ENCODE assay signal across 13 mouse cellular contexts in the genomic region with DNA sequence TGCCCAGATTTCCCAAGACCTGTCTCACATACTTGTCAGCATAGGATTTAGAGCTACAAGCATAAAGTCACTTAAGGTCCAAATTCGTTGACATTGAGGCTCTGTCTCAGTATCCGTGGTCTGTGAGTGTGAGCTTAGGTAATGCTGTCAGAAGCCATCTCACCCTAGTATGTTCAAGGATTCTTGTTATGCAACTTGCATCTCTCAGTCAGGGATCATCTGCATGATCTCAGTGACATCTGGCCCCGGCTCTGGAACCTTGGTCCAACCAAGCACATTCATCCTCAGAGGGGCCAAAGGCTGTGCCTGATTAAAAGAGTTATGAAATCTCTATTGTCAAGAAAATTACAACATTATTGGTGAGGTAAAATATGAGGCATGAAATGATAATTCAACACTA. TPM values are rescaled to one million over a fixed set of nuclear protein-coding genes. Genes with fewer than 3 reads are reported as not detected.
DNase-seq lines count a peak whose midpoint lies in the region; ATAC-seq and TF ChIP-seq lines count a peak whose summit lies in the region.
"Had no signal": no experiment of that assay in that cellular context is flagged by ENCODE, and none has a peak within 500 bp of the region (broad histone marks: within the 10 kb centered on the region; RNA-seq: fewer than 3 reads in every experiment).

No protein-coding gene starts in this region.

- no peaks in the 10 kb centered on the region for H3K27me3 ChIP-seq in kidney, postnatal 0 days (ENCODE audit: insufficient read depth, low read length)
- H3K27me3 ChIP-seq: liver, embryonic 12.5 days; midbrain, embryonic 12.5 days; stomach, embryonic 15.5 days had no signal

- no peaks in the 10 kb centered on the region for H3K9me3 ChIP-seq in kidney, postnatal 0 days (replicated peaks; ENCODE audit: low read length)
- H3K9me3 ChIP-seq: liver, embryonic 12.5 days; midbrain, embryonic 12.5 days; stomach, embryonic 15.5 days had no signal

- whole genome bisulfite sequencing in kidney, postnatal 0 days: 74% methylated on average over 3 of the region's 3 CpGs

- H3K36me3 ChIP-seq in kidney, postnatal 0 days (ENCODE audit: insufficient read depth, low read length): no peaks in the 10 kb centered on the region
- H3K36me3 ChIP-seq: liver, embryonic 12.5 days; midbrain, embryonic 12.5 days; stomach, embryonic 15.5 days had no signal

- H3K4me2 ChIP-seq in kidney, postnatal 0 days (ENCODE audit: low read length): peak overlapping the region; percentile 84; the same call in 1 of the 2 replicates

- peak; percentile 16 for DNase-seq in cerebellum, adult 9-11 months
- DNase-seq in cerebellum, postnatal 4 days (ENCODE audit: low spot score in 2 of 2): no peak
- DNase-seq in layer of hippocampus, adult 2 months (ENCODE audit: low spot score in 2 of 2): no peak
- DNase-seq in layer of hippocampus, postnatal 10 days (ENCODE audit: low spot score in 2 of 2): no peak
- DNase-seq in adrenal gland, postnatal 10 days: peak; percentile 56
- DNase-seq in kidney, postnatal 0 days (ENCODE audit: low spot score): no peak
- DNase-seq in urinary bladder, postnatal 25 days (ENCODE audit: low spot score): no peak
- DNase-seq: cerebellum, postnatal 14 days had no signal

- TF ChIP-seq CTCF in layer of hippocampus, adult 2 months (conservative IDR thresholded peaks at IDR 0.05): no peak
- no peak for TF ChIP-seq CTCF in kidney, postnatal 0 days (IDR thresholded peaks at IDR 0.05; ENCODE audit: low read depth)

- peak overlapping the region; percentile 98 for H3K4me3 ChIP-seq in layer of hippocampus, adult 2 months
- no peak overlapping the region for H3K4me3 ChIP-seq in kidney, postnatal 0 days (replicated peaks; ENCODE audit: low read depth, low read length)

- no peak overlapping the region for H3K9ac ChIP-seq in kidney, postnatal 0 days (ENCODE audit: low read depth, low read length)
- H3K9ac ChIP-seq: midbrain, embryonic 12.5 days had no signal

- no peak for ATAC-seq in kidney, postnatal 0 days (replicated peaks; ENCODE audit: low FRiP score, low read depth)
- ATAC-seq in inflammation-experienced regulatory T-cells, adult 6 months: no peak
- ATAC-seq: intestine, postnatal 0 days; liver, embryonic 12.5 days had no signal

- H3K4me1 ChIP-seq in kidney, postnatal 0 days (replicated peaks; ENCODE audit: insufficient read depth, low read length): 0 out of 2 replicates have a peak, but pooled peaks cover 5% of the 10 kb centered on the region
- H3K4me1 ChIP-seq: stomach, embryonic 15.5 days had no signal

- peak overlapping the region; percentile 100 for H3K27ac ChIP-seq in layer of hippocampus, adult 2 months
- no peak overlapping the region for H3K27ac ChIP-seq in kidney, postnatal 0 days
- H3K27ac ChIP-seq: liver, embryonic 12.5 days; midbrain, embryonic 12.5 days; stomach, embryonic 15.5 days had no signal

RNA-seq across cellular contexts. Expression of gene Gtdc1, which starts 1.2 kb away (rescaled TPM):
- 10 to 100 TPM; 65.5 to 69.7 TPM for total RNA-seq in layer of hippocampus, adult 2 months (2021)
- 10 to 100 TPM; 66.2 to 78.7 TPM for total RNA-seq in layer of hippocampus, postnatal 10 days (2021)
- total RNA-seq in adrenal gland, postnatal 10 days (2021): 10 to 100 TPM; 12.8 to 20.2 TPM
- 10.4 and 12.5 TPM in 2 replicates for polyA plus RNA-seq in kidney, postnatal 0 days (2015; fragmentation: Nextera tagmentation; extraction: Ambion mirVana)
- polyA plus RNA-seq in inflammation-experienced regulatory T-cells, adult 6 months (2017; shearing (Covaris generic)): 10 to 100 TPM; 14.3 to 31.2 (median 21.5) TPM

Comparison
In these comparisons a context has a peak if more than half of its experiments do, and no peak if none do; other contexts are left out.
1. DNase-seq: peak in cerebellum, adult 9-11 months (single experiment) and adrenal gland, postnatal 10 days (single experiment); none in cerebellum, postnatal 4 days (0 of 2), layer of hippocampus, adult 2 months (0 of 2), layer of hippocampus, postnatal 10 days (0 of 2), kidney, postnatal 0 days (single experiment) and urinary bladder, postnatal 25 days (single experiment).